Mouse (Mus musculus) heart, postnatal 0 days (tissue): Measurements from ENCODE around the gene Myl7. TPM values are rescaled to one million over a fixed set of nuclear protein-coding genes. Genes with fewer than 3 reads are reported as not detected.

Experiments used
- ATAC-seq: fragments of 200-750 bp; cut with Nextera tagmentation; 2 replicates; pipeline ENCODE4 v1.8.0; 2017; ENCODE audit warnings: low read depth, moderate number of reproducible peaks, moderate library complexity; ENCODE audit not compliant: insufficient read depth
- DNase-seq: peaks from one replicate; pipeline ENCODE4 v3.0.0-alpha.2; 2016; ENCODE audit warnings: low spot score
- H3K27ac ChIP-seq: fragments of 300-500 bp; sonication (generic); 2 replicates; pipeline ENCODE4 v1.5.1; 2014; ENCODE audit warnings: low read depth, mild to moderate bottlenecking
- H3K27me3 ChIP-seq: fragments of 300-500 bp; sonication (generic); 2 replicates; pipeline ENCODE4 v1.6.1; 2014; ENCODE audit warnings: low read length, mixed read lengths; ENCODE audit not compliant: control insufficient read depth, insufficient read depth
- H3K36me3 ChIP-seq: fragments of 300-500 bp; sonication (generic); replicated peaks from 2 replicates; pipeline ENCODE4 v1.6.1; 2014; ENCODE audit warnings: low read length, mixed read lengths; ENCODE audit not compliant: control insufficient read depth, insufficient read depth
- H3K4me1 ChIP-seq: fragments of 300-500 bp; sonication (generic); 2 replicates; pipeline ENCODE4 v1.6.1; 2014; ENCODE audit warnings: antibody characterized with exemption; ENCODE audit not compliant: control insufficient read depth, insufficient read depth
- H3K4me2 ChIP-seq: fragments of 300-500 bp; sonication (generic); 2 replicates; pipeline ENCODE4 v1.6.1; 2014; ENCODE audit warnings: low read depth, mild to moderate bottlenecking, low read length, moderate library complexity
- H3K4me3 ChIP-seq: fragments of 300-500 bp; sonication (generic); 2 replicates; pipeline ENCODE4 v1.5.1; 2014; ENCODE audit warnings: low read depth, low read length
- H3K9ac ChIP-seq: fragments of 300-500 bp; sonication (generic); replicated peaks from 2 replicates; pipeline ENCODE4 v1.6.1; 2014; ENCODE audit warnings: low read depth, low read length, mixed read lengths
- H3K9me3 ChIP-seq: fragments of 300-500 bp; sonication (generic); replicated peaks from 2 replicates; pipeline ENCODE4 v1.6.1; 2016; ENCODE audit warnings: low read length; ENCODE audit not compliant: control insufficient read depth
- CTCF ChIP-seq: IDR thresholded peaks from 2 replicates; pipeline ENCODE4 v1.5.1; 2016; ENCODE audit warnings: antibody characterized with exemption, control low read depth, low read depth
- EP300 ChIP-seq: IDR thresholded peaks from 2 replicates; pipeline ENCODE4 v1.6.1; 2016; ENCODE audit warnings: antibody characterized with exemption, low read depth
- WGBS: fragments of 180-500 bp; shearing (Covaris S2); extraction: QIAGEN DNeasy Blood & Tissue Kit; methylation state at CpG from one replicate; pipeline ENCODE4 v1.1.7; 2014; 5-methylcytosine and 5-hydroxymethylcytosine counted together
- polyA plus RNA-seq: library from polyadenylated mRNA; unstranded; fragments of >200 nt; fragmentation: Nextera tagmentation; extraction: Ambion mirVana; gene quantifications from 2 replicates; pipeline ENCODE4 v1.2.1, GENCODE M21; 2015
- total RNA-seq: library from RNA; depleted of rRNA; stranded (reverse); fragments of >200 nt; gene quantifications from 2 replicates; pipeline ENCODE4 v1.2.3, GENCODE M21; 2014; ENCODE audit warnings: low replicate concordance

Myl7 gene
- total and polyA plus RNA-seq, 2 experiments from 2014 or later: 1,536 to 5,015 TPM

DNA sequence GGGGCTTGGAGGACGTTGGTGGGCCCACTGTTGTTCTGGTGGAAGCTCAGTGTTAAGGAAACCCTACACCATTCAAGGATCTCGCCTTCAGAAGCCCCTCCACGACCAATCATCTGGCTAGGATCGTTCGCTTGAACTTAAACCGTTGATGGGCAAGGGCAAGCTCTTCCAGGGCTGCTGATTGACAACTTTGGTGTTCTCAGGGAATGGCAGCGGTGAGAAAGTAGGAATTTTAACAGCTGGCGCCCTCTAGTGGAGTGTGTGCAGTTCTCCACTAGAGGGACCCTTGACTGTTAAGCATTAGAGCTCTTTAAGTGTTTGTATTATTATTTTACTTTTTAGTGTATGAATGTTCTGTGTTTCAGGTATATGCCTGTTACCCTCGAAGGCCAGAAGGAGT is 12.4 kb downstream of the Myl7 start:
- Histone ChIP-seq H3K4me1 (peaks cover 21% of the 10 kb centered on the region), H3K9ac (no peak overlapping the region)
- no peak for TF ChIP-seq EP300
- TF ChIP-seq CTCF: peak; percentile 91

GRCm38 (mm10) chr11:5882518-5882917 is 16.1 kb downstream of the Myl7 start:
- no peak for TF ChIP-seq CTCF
- no peak for TF ChIP-seq EP300
- Histone ChIP-seq H3K4me1 (peaks cover 5% of the 10 kb centered on the region; the same call in 1 of the 2 replicates), H3K36me3 (no peaks in the 10 kb centered on the region), H3K4me3 (no peak overlapping the region), H3K4me2 (no peak overlapping the region), H3K9ac (no peak overlapping the region), H3K27ac (no peak overlapping the region), H3K9me3 (no peaks in the 10 kb centered on the region), H3K27me3 (no peaks in the 10 kb centered on the region)
- WGBS: 51% methylated on average over 8 of the region's 8 CpGs
- ATAC-seq: no peak
- no peak for DNase-seq

More for the DNA sequence above, 12.4 kb downstream of the Myl7 start:
- Histone ChIP-seq H3K9me3 (no peaks in the 10 kb centered on the region), H3K27me3 (no peaks in the 10 kb centered on the region), H3K27ac (no peak overlapping the region), H3K36me3 (no peaks in the 10 kb centered on the region), H3K4me3 (no peak overlapping the region), H3K4me2 (no peak overlapping the region)
- DNase-seq (peak; percentile 69), ATAC-seq (peak; percentile 53; the same call in 1 of the 2 replicates)
- 14% methylated on average over 9 of the region's 9 CpGs for WGBS

GRCm38 (mm10) chr11:5879905-5880304 is 18.7 kb downstream of the Myl7 start:
- 54% methylated on average over 5 of the region's 5 CpGs for WGBS
- no peaks in the 10 kb centered on the region for H3K27me3 ChIP-seq
- no peaks in the 10 kb centered on the region for H3K9me3 ChIP-seq

GRCm38 (mm10) chr11:5878661-5879060 is 19.9 kb downstream of the Myl7 start:
- no peak overlapping the region for H3K9ac ChIP-seq
- ATAC-seq (no peak), DNase-seq (no peak)
- H3K9me3 ChIP-seq: no peaks in the 10 kb centered on the region
- H3K4me3 ChIP-seq: peak overlapping the region; percentile 65
- H3K36me3 ChIP-seq: peaks cover 17% of the 10 kb centered on the region
- TF ChIP-seq EP300 (no peak), CTCF (no peak)
- peak overlapping the region; percentile 59 for H3K27ac ChIP-seq
- WGBS: 41% methylated on average over 8 of the region's 8 CpGs
- peaks cover 9% of the 10 kb centered on the region for H3K4me1 ChIP-seq
- H3K27me3 ChIP-seq: no peaks in the 10 kb centered on the region
- H3K4me2 ChIP-seq: peak overlapping the region; percentile 82

More at GRCm38 (mm10) chr11:5879905-5880304, 18.7 kb downstream of the Myl7 start:
- H3K36me3 ChIP-seq: 0 out of 2 replicates have a peak, but pooled peaks cover 6% of the 10 kb centered on the region
- H3K27ac ChIP-seq: no peak overlapping the region
- H3K4me1 ChIP-seq: peaks cover 9% of the 10 kb centered on the region
- H3K4me3 ChIP-seq: no peak overlapping the region
- DNase-seq: peak; percentile 54
- TF ChIP-seq EP300 (no peak), CTCF (peak; percentile 69)
- no peak overlapping the region for H3K4me2 ChIP-seq
- no peak overlapping the region for H3K9ac ChIP-seq
- ATAC-seq: no peak

- no peak for TF ChIP-seq CTCF
- TF ChIP-seq EP300: no peak
- Histone ChIP-seq H3K4me2 (peak within 1 kb of the TSS; percentile 82), H3K36me3 (peaks cover 24% of the 10 kb centered on the region), H3K27ac (peak within 1 kb of the TSS; percentile 59), H3K27me3 (no peaks in the 10 kb centered on the region), H3K4me1 (peaks cover 9% of the 10 kb centered on the region), H3K9ac (peak within 1 kb of the TSS; percentile 57), H3K4me3 (peak within 1 kb of the TSS; percentile 65), H3K9me3 (no peaks in the 10 kb centered on the region)
- DNase-seq (peak; percentile 97), ATAC-seq (peak; percentile 98)
- under 1% methylated on average over 44 of the region's 52 CpGs for WGBS
Measured at GRCm38 (mm10) chr11:5877921-5878526, 20.6 kb downstream of the Myl7 start, which contains the start of gene Pold2. TSS of gene Pold2 (minus strand) at chr11:5878292.
